Mouse (Mus musculus) MEL (cell line): ENCODE results near the gene Gltp. TPM values are rescaled to one million over a fixed set of nuclear protein-coding genes. Genes with fewer than 3 reads are reported as not detected.

ENCODE experiments used
- DNase-seq: peaks from one replicate; pipeline ENCODE4 v3.0.0; 2011; ENCODE audit warnings: low read depth, low spot score
- H3K27ac ChIP-seq: 2 replicates; pipeline ENCODE4 v1.5.1; 2012; ENCODE audit warnings: low read depth, mild to moderate bottlenecking, control low read depth, low read length, moderate library complexity; ENCODE audit not compliant: control insufficient read depth
- H3K27me3 ChIP-seq, 2 experiments: fragments of 150-350 bp in 1 of 2; sonication (generic) in 1 of 2; 2 replicates each; pipeline ENCODE4 v1.6.1; 2012; ENCODE audit warnings: low read length in 2 of 2, mild to moderate bottlenecking in 2 of 2, improper control_type of control experiment in 1 of 2, moderate library complexity in 1 of 2; ENCODE audit not compliant: insufficient read depth in 2 of 2, control insufficient read depth in 1 of 2
- H3K36me3 ChIP-seq, 2 experiments: 2 replicates each; pipeline ENCODE4 v1.6.1; 2012 to 2014; ENCODE audit warnings: low read length in 2 of 2, improper control_type of control experiment in 1 of 2, inconsistent platforms in 1 of 2, mild to moderate bottlenecking in 1 of 2; ENCODE audit not compliant: insufficient read depth in 2 of 2, control insufficient read depth in 1 of 2
- H3K4me1 ChIP-seq, 2 experiments: fragments of 150-350 bp in 1 of 2; sonication (generic) in 1 of 2; 2 replicates each; pipeline ENCODE4 v1.6.1; 2012; ENCODE audit warnings: low read length in 2 of 2, improper control_type of control experiment in 1 of 2, mild to moderate bottlenecking in 1 of 2; ENCODE audit not compliant: insufficient read depth in 2 of 2, control insufficient read depth in 1 of 2
- H3K4me3 ChIP-seq, 2 experiments: fragments of 150-350 bp in 1 of 2; sonication (generic) in 1 of 2; 2 replicates each; pipeline ENCODE4 v1.5.1; 2012; ENCODE audit warnings: low read depth in 2 of 2, low read length in 2 of 2, mild to moderate bottlenecking in 2 of 2, moderate library complexity in 2 of 2, control low read depth in 1 of 2, improper control_type of control experiment in 1 of 2; ENCODE audit not compliant: control insufficient read depth in 1 of 2, insufficient read depth in 1 of 2
- H3K79me2 ChIP-seq: 2 replicates; pipeline ENCODE4 v1.6.1; 2012; ENCODE audit warnings: mild to moderate bottlenecking, low read length, moderate library complexity; ENCODE audit not compliant: control insufficient read depth, poor library complexity, insufficient read depth
- H3K9ac ChIP-seq: 2 replicates; pipeline ENCODE4 v1.6.1; 2012; ENCODE audit warnings: low read depth, mild to moderate bottlenecking, control low read depth, low read length, moderate library complexity; ENCODE audit not compliant: control insufficient read depth, poor library complexity, severe bottlenecking
- H3K9me3 ChIP-seq: fragments of 150-350 bp; sonication (generic); replicated peaks from 2 replicates; pipeline ENCODE4 v1.6.1; 2012; ENCODE audit warnings: mild to moderate bottlenecking, low read length, improper control_type of control experiment, moderate library complexity; ENCODE audit not compliant: insufficient read depth
- BHLHE40 ChIP-seq: IDR thresholded peaks from 2 replicates; pipeline ENCODE4 v1.6.1; 2012; ENCODE audit warnings: low read depth, mild to moderate bottlenecking, inconsistent platforms, low read length, improper control_type of control experiment, borderline replicate concordance
- CHD1 ChIP-seq: IDR thresholded peaks from 2 replicates; pipeline ENCODE4 v1.6.1; 2012; ENCODE audit warnings: low read depth, mild to moderate bottlenecking, inconsistent platforms, low read length, improper control_type of control experiment
- CHD2 ChIP-seq: IDR thresholded peaks from 2 replicates; pipeline ENCODE4 v1.6.1; 2011; ENCODE audit warnings: low read length, improper control_type of control experiment
- EP300 ChIP-seq, 2 experiments: IDR thresholded peaks; 2 replicates each; pipeline ENCODE4 v1.6.1; 2011; ENCODE audit warnings: improper control_type of control experiment in 2 of 2, low read length in 2 of 2, low read depth in 1 of 2, mild to moderate bottlenecking in 1 of 2
- ETS1 ChIP-seq: IDR thresholded peaks from 2 replicates; pipeline ENCODE4 v1.6.1; 2012; ENCODE audit warnings: low read depth, mild to moderate bottlenecking, inconsistent platforms, low read length, improper control_type of control experiment, moderate library complexity
- HCFC1 ChIP-seq: IDR thresholded peaks from 2 replicates; pipeline ENCODE4 v1.6.1; 2012; ENCODE audit warnings: low read depth, mild to moderate bottlenecking, inconsistent platforms, low read length, improper control_type of control experiment, moderate library complexity
- JUND ChIP-seq: IDR thresholded peaks from 2 replicates; pipeline ENCODE4 v1.6.1; 2011; ENCODE audit warnings: low read depth, mild to moderate bottlenecking, improper control_type of control experiment, low read length
- MAX ChIP-seq: IDR thresholded peaks from 2 replicates; pipeline ENCODE4 v1.6.1; 2011; ENCODE audit warnings: low read length, improper control_type of control experiment
- MAZ ChIP-seq: IDR thresholded peaks from 2 replicates; pipeline ENCODE4 v1.6.1; 2012; ENCODE audit warnings: low read depth, mild to moderate bottlenecking, inconsistent platforms, low read length, improper control_type of control experiment
- MEF2A ChIP-seq: IDR thresholded peaks from 2 replicates; pipeline ENCODE4 v1.6.1; 2014; ENCODE audit warnings: low read depth, mild to moderate bottlenecking, inconsistent platforms, low read length, improper control_type of control experiment; ENCODE audit not compliant: poor library complexity, insufficient replicate concordance, severe bottlenecking; ENCODE audit errors: extremely low read depth
- MXI1 ChIP-seq: IDR thresholded peaks from 2 replicates; pipeline ENCODE4 v1.6.1; 2011; ENCODE audit warnings: mild to moderate bottlenecking, low read depth, low read length, improper control_type of control experiment
- NELFE ChIP-seq: IDR thresholded peaks from 2 replicates; pipeline ENCODE4 v1.6.1; 2011; ENCODE audit warnings: low read depth, low read length, improper control_type of control experiment
- POLR2A ChIP-seq, 2 experiments: IDR thresholded peaks; 2 replicates each; pipeline ENCODE4 v1.6.1; 2011 to 2012; ENCODE audit warnings: low read length in 2 of 2, mild to moderate bottlenecking in 2 of 2, control low read depth in 1 of 2, improper control_type of control experiment in 1 of 2, low read depth in 1 of 2, moderate library complexity in 1 of 2; ENCODE audit not compliant: control insufficient read depth in 1 of 2, insufficient read depth in 1 of 2, poor library complexity in 1 of 2
- POLR2AphosphoS2 ChIP-seq: IDR thresholded peaks from 2 replicates; pipeline ENCODE4 v1.6.1; 2011; ENCODE audit warnings: low read length, improper control_type of control experiment
- POLR2AphosphoS5 ChIP-seq: IDR thresholded peaks from 2 replicates; pipeline ENCODE4 v1.6.1; 2012; ENCODE audit warnings: low read depth, borderline replicate concordance, mild to moderate bottlenecking, inconsistent platforms, low read length, moderate library complexity, mixed read lengths
- TAL1 ChIP-seq: IDR thresholded peaks from 2 replicates; pipeline ENCODE4 v1.6.1; 2012; ENCODE audit warnings: mild to moderate bottlenecking, inconsistent platforms, low read length, moderate library complexity, mixed read lengths
- UBTF ChIP-seq: IDR thresholded peaks from 2 replicates; pipeline ENCODE4 v1.6.1; 2012; ENCODE audit warnings: low read depth, mild to moderate bottlenecking, inconsistent platforms, low read length, improper control_type of control experiment, moderate library complexity, borderline replicate concordance; ENCODE audit not compliant: insufficient read depth
- ZC3H11A ChIP-seq: IDR thresholded peaks from 2 replicates; pipeline ENCODE4 v1.6.1; 2012; ENCODE audit warnings: low read depth, mild to moderate bottlenecking, inconsistent platforms, low read length, improper control_type of control experiment
- ZMIZ1 ChIP-seq: IDR thresholded peaks from 2 replicates; pipeline ENCODE4 v1.6.1; 2012; ENCODE audit warnings: low read depth, mild to moderate bottlenecking, inconsistent platforms, low read length, improper control_type of control experiment, moderate library complexity
- ZNF384 ChIP-seq: IDR thresholded peaks from 2 replicates; pipeline ENCODE4 v1.6.1; 2012; ENCODE audit warnings: low read depth, mild to moderate bottlenecking, inconsistent platforms, low read length, improper control_type of control experiment
- polyA plus RNA-seq, 2 experiments: library from polyadenylated mRNA; stranded (reverse) in 1 of 2; unstranded in 1 of 2; fragments of >175 nt in 1 of 2; fragments of >200 nt in 1 of 2; gene quantifications; 2 replicates each; pipeline versions ENCODE4 v1.2.1 to v1.2.4; 2012; ENCODE audit warnings: low replicate concordance in 2 of 2, low read depth in 1 of 2; ENCODE audit not compliant: insufficient read length in 2 of 2, insufficient read depth in 1 of 2, missing spikeins in 1 of 2
- total RNA-seq: library from RNA; depleted of rRNA; stranded (reverse); fragments of 300-350 nt; gene quantifications from 2 replicates; pipeline ENCODE4 v1.2.3, GENCODE M21; 2012

Gene Gltp
- total and polyA plus RNA-seq, 3 experiments: 18.8 to 211 (median 67.2) TPM

DNA sequence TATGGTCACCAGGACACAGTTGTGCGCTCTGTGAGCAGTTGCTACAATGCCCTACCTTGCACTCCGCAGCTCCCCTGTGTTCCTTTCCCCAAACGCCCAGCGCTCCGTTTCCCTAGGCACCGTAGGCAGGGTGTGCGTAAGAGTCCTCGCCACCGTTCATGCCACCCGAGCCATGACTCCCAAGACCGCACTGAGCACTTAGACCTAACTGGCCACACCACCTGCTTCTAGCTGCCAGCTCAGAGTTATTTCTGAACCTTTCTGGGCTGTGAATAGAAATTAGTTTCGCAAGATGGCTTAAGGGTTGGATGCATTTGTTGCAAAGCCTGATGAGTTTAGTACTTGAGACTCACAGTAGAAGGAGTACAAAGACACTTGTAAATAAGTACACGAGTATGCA is 32.1 kb upstream of the Gltp start:
- H3K9me3 ChIP-seq: no peaks in the 10 kb centered on the region
- TF ChIP-seq HCFC1 (no peak), ETS1 (no peak), POLR2AphosphoS2 (no peak), MAX (no peak), NELFE (no peak), BHLHE40 (no peak), ZMIZ1 (no peak), MAZ (no peak), POLR2AphosphoS5 (no peak), JUND (no peak), MXI1 (no peak), POLR2A (IDR thresholded peaks at IDR 0.05; ENCODE audit: control insufficient read depth in 1 of 2, insufficient read depth in 1 of 2, low read depth in 1 of 2, low read length in 2 of 2, poor library complexity in 1 of 2) (no peak), ZNF384 (no peak), CHD1 (no peak), EP300 (IDR thresholded peaks at IDR 0.05; ENCODE audit: low read depth in 1 of 2, low read length in 2 of 2) (no peak)
- no peaks in the 10 kb centered on the region for H3K79me2 ChIP-seq
- peaks cover 0 to 1% of the 10 kb centered on the region in 2 experiments; a peak in 1 of 4 replicates for H3K36me3 ChIP-seq
- H3K4me3 ChIP-seq: no peak overlapping the region
- no peak for DNase-seq
- H3K4me1 ChIP-seq: no peaks in the 10 kb centered on the region
- no peaks in the 10 kb centered on the region for H3K27me3 ChIP-seq
- no peak overlapping the region for H3K27ac ChIP-seq
- H3K9ac ChIP-seq: no peak overlapping the region

DNA sequence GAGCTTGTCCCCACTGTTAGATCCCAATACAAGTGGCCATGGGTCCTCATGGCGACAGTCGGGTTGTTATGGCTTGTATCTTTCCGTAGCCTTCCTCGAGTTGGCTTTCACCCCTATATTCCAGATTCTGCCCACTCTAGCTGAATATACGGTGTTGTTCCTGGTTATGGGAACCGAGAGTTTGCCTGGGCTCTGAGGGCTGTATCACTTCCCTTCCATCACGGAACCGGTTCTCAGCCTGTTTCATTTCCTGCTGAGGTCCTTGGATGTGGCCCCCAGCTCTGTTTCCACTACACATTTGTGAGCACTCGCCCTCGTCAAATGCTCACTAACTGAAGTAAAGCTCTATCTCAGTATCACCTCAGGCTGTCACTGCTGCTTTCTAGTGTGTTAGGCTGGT is 31.2 kb upstream of the Gltp start:
- Histone ChIP-seq H3K27me3 (no peaks in the 10 kb centered on the region), H3K4me3 (no peak overlapping the region), H3K27ac (no peak overlapping the region), H3K79me2 (no peaks in the 10 kb centered on the region), H3K9ac (no peak overlapping the region), H3K4me1 (no peaks in the 10 kb centered on the region), H3K9me3 (no peaks in the 10 kb centered on the region), H3K36me3 (peaks cover 0 to 1% of the 10 kb centered on the region in 2 experiments; a peak in 1 of 4 replicates)
- DNase-seq: no peak
- TF ChIP-seq UBTF (no peak), MEF2A (no peak), CHD2 (no peak), ZC3H11A (no peak), MXI1 (no peak), TAL1 (no peak)
